Mouse (Mus musculus) retina, embryonic 14.5 days (tissue): ENCODE results near the gene Adcy10.

Source experiments
- DNase-seq: peaks from one replicate; pipeline ENCODE4 v3.0.0-alpha.2; 2015; ENCODE audit warnings: low spot score

Gene Adcy10

GRCm38 (mm10) chr1:165604203-165604602, 119.2 kb downstream of the Adcy10 start:
- no peak for DNase-seq

- no peak for DNase-seq
These were observed 120.1 kb downstream of the Adcy10 start for GRCm38 (mm10) chr1:165605108-165605507.

DNA sequence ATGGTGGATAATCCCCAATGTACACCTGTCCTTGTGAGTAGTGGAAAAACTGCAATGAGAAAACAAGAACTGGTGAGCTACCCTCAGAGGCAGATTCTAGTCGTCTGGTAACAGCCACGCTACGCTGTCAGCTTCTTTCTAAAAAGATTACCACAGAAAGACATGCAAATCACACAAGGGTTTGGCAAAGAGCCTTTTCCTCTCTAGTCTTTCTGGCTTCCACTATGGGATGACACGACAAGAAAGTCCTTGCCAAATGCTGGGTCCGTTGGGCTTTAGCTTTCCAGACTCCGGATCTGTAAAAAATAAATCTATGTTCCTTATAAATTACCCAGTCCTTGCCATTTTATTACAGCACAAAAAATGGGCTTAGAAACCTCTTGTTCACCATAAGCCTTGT, 120.8 kb downstream of the Adcy10 start:
- DNase-seq, result no peak

GRCm38 (mm10) chr1:165608904-165609303, 123.9 kb downstream of the Adcy10 start:
- no peak for DNase-seq

GRCm38 (mm10) chr1:165609495-165610320, 124.7 kb downstream of the Adcy10 start:
- no peak for DNase-seq

DNA sequence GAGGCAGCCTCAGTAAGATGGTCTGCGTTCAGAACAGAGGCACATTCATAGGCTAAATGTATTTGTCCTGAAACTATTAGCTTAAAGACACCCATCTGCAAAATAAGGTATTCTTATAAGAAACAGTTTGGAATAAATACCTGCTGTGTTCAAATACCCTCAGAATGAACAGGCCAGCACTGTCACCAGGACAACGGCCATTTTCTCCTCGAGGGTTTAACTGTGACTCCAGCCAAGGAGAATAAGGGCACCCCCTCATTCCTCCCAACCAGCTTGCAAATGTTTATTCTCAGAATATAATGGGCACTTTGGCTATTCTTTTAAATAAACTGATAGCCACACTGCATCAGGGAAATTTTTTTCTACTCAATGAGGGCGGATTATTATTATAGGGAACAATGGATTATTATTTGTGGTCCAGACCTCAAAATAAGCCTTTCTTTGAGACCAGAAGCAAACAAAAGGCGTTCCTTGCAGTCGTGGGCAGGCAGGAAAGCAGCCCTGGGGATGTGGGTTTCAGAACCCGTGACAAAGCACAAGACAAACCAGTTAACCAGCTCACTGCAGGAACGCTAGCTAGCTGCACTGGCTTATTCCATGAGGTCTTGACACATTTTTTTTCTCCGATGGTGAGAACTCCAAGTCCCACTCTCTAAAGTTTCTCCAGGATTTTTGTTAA, 125.5 kb downstream of the Adcy10 start:
- DNase-seq, result no peak

- no peak for DNase-seq
These were observed 127.7 kb downstream of the Adcy10 start for GRCm38 (mm10) chr1:165612714-165613113.

DNA sequence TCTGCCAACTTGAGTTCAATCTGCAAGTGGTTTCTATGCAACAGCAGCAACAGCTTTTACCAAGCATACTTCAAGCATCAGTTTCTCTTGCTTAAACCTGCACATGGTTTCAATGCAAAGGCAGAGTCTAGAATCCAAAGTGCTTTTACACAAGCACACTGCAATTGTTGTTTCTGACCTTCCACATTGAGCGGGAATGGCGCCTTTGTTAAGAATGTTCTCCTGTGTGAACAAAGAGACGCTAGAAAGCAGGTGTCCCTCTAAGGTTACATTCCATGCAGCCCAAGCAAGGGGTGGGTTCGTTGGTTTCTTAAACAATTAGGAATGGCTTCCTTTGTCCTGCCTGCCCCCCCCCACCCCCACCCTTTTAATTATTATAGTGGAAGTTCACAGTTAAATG, 128.9 kb downstream of the Adcy10 start:
- no peak for DNase-seq

GRCm38 (mm10) chr1:165614793-165615192, 129.8 kb downstream of the Adcy10 start:
- no peak for DNase-seq

- DNase-seq, result no peak
These were observed 131.7 kb downstream of the Adcy10 start for GRCm38 (mm10) chr1:165616652-165617051.

DNA sequence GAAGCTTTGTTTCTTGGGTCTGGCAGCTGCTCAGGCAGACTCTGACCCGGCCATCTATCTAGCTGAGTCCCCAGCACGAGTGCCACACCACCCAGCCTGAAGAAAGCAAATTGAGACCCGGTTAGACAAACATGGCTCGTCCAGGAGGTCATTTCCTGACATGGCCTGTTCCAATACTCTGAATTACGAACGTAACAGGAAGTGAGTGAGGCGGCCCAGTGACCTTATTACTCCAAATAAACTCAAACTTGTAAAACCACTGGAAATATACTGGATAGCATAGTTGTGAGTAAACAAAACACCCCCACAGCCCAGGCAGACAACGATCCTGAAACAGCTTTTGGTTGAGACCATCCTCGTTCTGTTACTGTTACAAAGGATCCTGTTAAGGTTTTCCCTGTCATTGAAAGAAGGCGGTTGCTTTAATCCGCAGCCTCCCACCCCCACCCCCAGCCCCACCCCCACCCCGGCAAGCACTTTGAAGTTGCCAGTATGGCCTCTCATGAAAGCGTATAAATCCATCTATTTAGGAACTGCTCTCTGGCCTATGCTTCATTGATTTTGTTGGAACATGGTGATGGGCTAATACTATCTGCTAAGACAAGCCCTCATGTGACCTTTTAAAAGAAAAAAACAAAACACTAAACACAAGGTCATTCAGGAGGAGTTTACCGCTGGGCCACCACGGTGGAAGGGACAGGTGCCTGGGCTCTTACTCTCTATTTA, 132.3 kb downstream of the Adcy10 start:
- DNase-seq, result no peak

- no peak for DNase-seq
These were observed 133.2 kb downstream of the Adcy10 start for GRCm38 (mm10) chr1:165618201-165618624.

- no peak for DNase-seq
These were observed 140.1 kb downstream of the Adcy10 start for GRCm38 (mm10) chr1:165625058-165625457.

DNA sequence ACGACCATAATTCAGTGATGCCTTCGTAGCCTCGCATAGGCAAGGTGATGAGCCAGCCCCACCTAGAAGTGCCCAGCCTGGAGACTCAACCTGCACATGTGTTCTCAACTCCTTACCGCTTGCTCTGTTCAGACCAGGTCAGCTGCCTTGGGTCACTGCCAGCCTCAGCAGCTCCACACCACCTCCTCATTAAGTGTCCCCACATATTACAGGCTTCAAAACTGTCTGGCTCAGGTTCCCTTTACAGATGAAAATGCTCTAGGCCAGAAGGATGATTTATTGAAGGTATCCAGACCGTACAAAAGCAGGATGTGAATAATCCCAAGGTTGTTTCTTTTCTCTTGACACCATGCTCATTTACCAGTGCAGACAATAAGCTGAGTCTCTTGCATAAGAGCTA, 140.9 kb downstream of the Adcy10 start:
- DNase-seq, result no peak
